Mouse (Mus musculus) thymus, adult 2 months (tissue): ENCODE measurements around the gene Grin3b.

Experiments used
- CTCF ChIP-seq: fragments of 200-500 bp; IDR thresholded peaks from 2 replicates; pipeline ENCODE4 v1.5.1; 2012; ENCODE audit warnings: mild to moderate bottlenecking, control low read depth, low read length, moderate library complexity, borderline replicate concordance; ENCODE audit not compliant: control insufficient read depth, poor library complexity, insufficient read depth; ENCODE audit errors: extremely low read depth
- POLR2A ChIP-seq: fragments of 200-500 bp; IDR thresholded peaks from 2 replicates; pipeline ENCODE4 v1.6.1; 2012; ENCODE audit warnings: mild to moderate bottlenecking, low read length, control low read depth, moderate library complexity; ENCODE audit not compliant: control insufficient read depth, poor library complexity, insufficient read depth; ENCODE audit errors: extremely low read depth

DNA sequence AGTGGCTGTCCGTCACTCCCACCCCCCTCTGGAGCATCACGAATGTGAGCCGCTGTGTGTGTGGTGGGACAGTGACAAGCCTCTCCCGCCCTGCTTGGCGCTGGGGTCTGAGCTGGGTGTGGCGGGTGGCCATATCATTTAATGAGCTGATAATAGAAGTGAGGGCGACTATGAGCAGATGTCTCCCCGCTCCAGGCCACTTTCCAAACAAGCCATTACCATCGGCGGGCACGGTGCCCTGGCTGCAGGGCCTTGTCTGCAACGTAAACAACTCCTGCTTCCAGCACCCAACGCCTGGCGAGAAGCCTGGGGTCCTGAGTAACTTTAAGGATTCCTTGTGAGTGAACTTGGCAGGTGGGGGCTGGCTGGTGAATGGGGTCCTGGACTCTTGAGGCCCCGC lies 27.3 kb downstream of the Grin3b start:
- TF ChIP-seq CTCF (no peak), POLR2A (no peak)
